Mouse (Mus musculus) MEL (cell line): ENCODE data around the gene Opcml. TPM values are rescaled to one million over a fixed set of nuclear protein-coding genes. Genes with fewer than 3 reads are reported as not detected.

Experiments
- DNase-seq: peaks from one replicate; pipeline ENCODE4 v3.0.0; 2011; ENCODE audit warnings: low read depth, low spot score
- H3K27ac ChIP-seq: 2 replicates; pipeline ENCODE4 v1.5.1; 2012; ENCODE audit warnings: low read depth, mild to moderate bottlenecking, control low read depth, low read length, moderate library complexity; ENCODE audit not compliant: control insufficient read depth
- H3K27me3 ChIP-seq, 2 experiments: fragments of 150-350 bp in 1 of 2; sonication (generic) in 1 of 2; 2 replicates each; pipeline ENCODE4 v1.6.1; 2012; ENCODE audit warnings: low read length in 2 of 2, mild to moderate bottlenecking in 2 of 2, improper control_type of control experiment in 1 of 2, moderate library complexity in 1 of 2; ENCODE audit not compliant: insufficient read depth in 2 of 2, control insufficient read depth in 1 of 2
- H3K36me3 ChIP-seq, 2 experiments: 2 replicates each; pipeline ENCODE4 v1.6.1; 2012 to 2014; ENCODE audit warnings: low read length in 2 of 2, improper control_type of control experiment in 1 of 2, inconsistent platforms in 1 of 2, mild to moderate bottlenecking in 1 of 2; ENCODE audit not compliant: insufficient read depth in 2 of 2, control insufficient read depth in 1 of 2
- H3K4me1 ChIP-seq, 2 experiments: fragments of 150-350 bp in 1 of 2; sonication (generic) in 1 of 2; 2 replicates each; pipeline ENCODE4 v1.6.1; 2012; ENCODE audit warnings: low read length in 2 of 2, improper control_type of control experiment in 1 of 2, mild to moderate bottlenecking in 1 of 2; ENCODE audit not compliant: insufficient read depth in 2 of 2, control insufficient read depth in 1 of 2
- H3K4me3 ChIP-seq, 2 experiments: fragments of 150-350 bp in 1 of 2; sonication (generic) in 1 of 2; 2 replicates each; pipeline ENCODE4 v1.5.1; 2012; ENCODE audit warnings: low read depth in 2 of 2, low read length in 2 of 2, mild to moderate bottlenecking in 2 of 2, moderate library complexity in 2 of 2, control low read depth in 1 of 2, improper control_type of control experiment in 1 of 2; ENCODE audit not compliant: control insufficient read depth in 1 of 2, insufficient read depth in 1 of 2
- H3K79me2 ChIP-seq: 2 replicates; pipeline ENCODE4 v1.6.1; 2012; ENCODE audit warnings: mild to moderate bottlenecking, low read length, moderate library complexity; ENCODE audit not compliant: control insufficient read depth, poor library complexity, insufficient read depth
- H3K9ac ChIP-seq: 2 replicates; pipeline ENCODE4 v1.6.1; 2012; ENCODE audit warnings: low read depth, mild to moderate bottlenecking, control low read depth, low read length, moderate library complexity; ENCODE audit not compliant: control insufficient read depth, poor library complexity, severe bottlenecking
- H3K9me3 ChIP-seq: fragments of 150-350 bp; sonication (generic); replicated peaks from 2 replicates; pipeline ENCODE4 v1.6.1; 2012; ENCODE audit warnings: mild to moderate bottlenecking, low read length, improper control_type of control experiment, moderate library complexity; ENCODE audit not compliant: insufficient read depth
- E2F4 ChIP-seq: IDR thresholded peaks from 2 replicates; pipeline ENCODE4 v1.6.1; 2011; ENCODE audit warnings: low read depth, low read length, improper control_type of control experiment, borderline replicate concordance
- ETS1 ChIP-seq: IDR thresholded peaks from 2 replicates; pipeline ENCODE4 v1.6.1; 2012; ENCODE audit warnings: low read depth, mild to moderate bottlenecking, inconsistent platforms, low read length, improper control_type of control experiment, moderate library complexity
- MAX ChIP-seq: IDR thresholded peaks from 2 replicates; pipeline ENCODE4 v1.6.1; 2011; ENCODE audit warnings: low read length, improper control_type of control experiment
- MEF2A ChIP-seq: IDR thresholded peaks from 2 replicates; pipeline ENCODE4 v1.6.1; 2014; ENCODE audit warnings: low read depth, mild to moderate bottlenecking, inconsistent platforms, low read length, improper control_type of control experiment; ENCODE audit not compliant: poor library complexity, insufficient replicate concordance, severe bottlenecking; ENCODE audit errors: extremely low read depth
- MYB ChIP-seq: IDR thresholded peaks from 2 replicates; pipeline ENCODE4 v1.6.1; 2011; ENCODE audit warnings: mild to moderate bottlenecking, low read depth, low read length, improper control_type of control experiment
- NRF1 ChIP-seq: IDR thresholded peaks from 2 replicates; pipeline ENCODE4 v1.6.1; 2014; ENCODE audit warnings: low read depth, mild to moderate bottlenecking, inconsistent platforms, low read length, improper control_type of control experiment, moderate library complexity; ENCODE audit not compliant: poor library complexity, insufficient read depth, severe bottlenecking
- POLR2A ChIP-seq, 2 experiments: IDR thresholded peaks; 2 replicates each; pipeline ENCODE4 v1.6.1; 2011 to 2012; ENCODE audit warnings: low read length in 2 of 2, mild to moderate bottlenecking in 2 of 2, control low read depth in 1 of 2, improper control_type of control experiment in 1 of 2, low read depth in 1 of 2, moderate library complexity in 1 of 2; ENCODE audit not compliant: control insufficient read depth in 1 of 2, insufficient read depth in 1 of 2, poor library complexity in 1 of 2
- POLR2AphosphoS5 ChIP-seq: IDR thresholded peaks from 2 replicates; pipeline ENCODE4 v1.6.1; 2012; ENCODE audit warnings: low read depth, borderline replicate concordance, mild to moderate bottlenecking, inconsistent platforms, low read length, moderate library complexity, mixed read lengths
- SIN3A ChIP-seq: IDR thresholded peaks from 2 replicates; pipeline ENCODE4 v1.6.1; 2012; ENCODE audit warnings: low read length, improper control_type of control experiment, inconsistent platforms
- TAL1 ChIP-seq: IDR thresholded peaks from 2 replicates; pipeline ENCODE4 v1.6.1; 2012; ENCODE audit warnings: mild to moderate bottlenecking, inconsistent platforms, low read length, moderate library complexity, mixed read lengths
- UBTF ChIP-seq: IDR thresholded peaks from 2 replicates; pipeline ENCODE4 v1.6.1; 2012; ENCODE audit warnings: low read depth, mild to moderate bottlenecking, inconsistent platforms, low read length, improper control_type of control experiment, moderate library complexity, borderline replicate concordance; ENCODE audit not compliant: insufficient read depth
- USF2 ChIP-seq, 2 experiments: IDR thresholded peaks; 2 replicates each; pipeline ENCODE4 v1.6.1; 2011 to 2012; ENCODE audit warnings: improper control_type of control experiment in 2 of 2, low read length in 2 of 2, borderline replicate concordance in 1 of 2, inconsistent platforms in 1 of 2, low read depth in 1 of 2, mild to moderate bottlenecking in 1 of 2; ENCODE audit not compliant: insufficient read depth in 1 of 2
- ZC3H11A ChIP-seq: IDR thresholded peaks from 2 replicates; pipeline ENCODE4 v1.6.1; 2012; ENCODE audit warnings: low read depth, mild to moderate bottlenecking, inconsistent platforms, low read length, improper control_type of control experiment
- ZKSCAN1 ChIP-seq: IDR thresholded peaks from 2 replicates; pipeline ENCODE4 v1.6.1; 2012; ENCODE audit warnings: low read depth, mild to moderate bottlenecking, inconsistent platforms, low read length, improper control_type of control experiment, moderate library complexity
- ZMIZ1 ChIP-seq: IDR thresholded peaks from 2 replicates; pipeline ENCODE4 v1.6.1; 2012; ENCODE audit warnings: low read depth, mild to moderate bottlenecking, inconsistent platforms, low read length, improper control_type of control experiment, moderate library complexity
- polyA plus RNA-seq, 2 experiments: library from polyadenylated mRNA; stranded (reverse) in 1 of 2; unstranded in 1 of 2; fragments of >175 nt in 1 of 2; fragments of >200 nt in 1 of 2; gene quantifications; 2 replicates each; pipeline versions ENCODE4 v1.2.1 to v1.2.4; 2012; ENCODE audit warnings: low replicate concordance in 2 of 2, low read depth in 1 of 2; ENCODE audit not compliant: insufficient read length in 2 of 2, insufficient read depth in 1 of 2, missing spikeins in 1 of 2
- total RNA-seq: library from RNA; depleted of rRNA; stranded (reverse); fragments of 300-350 nt; gene quantifications from 2 replicates; pipeline ENCODE4 v1.2.3, GENCODE M21; 2012

The Opcml gene
- total and polyA plus RNA-seq, 3 experiments = not detected

- H3K36me3 ChIP-seq = no peaks in the 10 kb centered on the region
- no peaks in the 10 kb centered on the region for H3K4me1 ChIP-seq
- H3K27ac ChIP-seq = no peak overlapping the region
- H3K9ac ChIP-seq = no peak overlapping the region
- no peaks in the 10 kb centered on the region for H3K27me3 ChIP-seq
- no peaks in the 10 kb centered on the region for H3K9me3 ChIP-seq
- H3K4me3 ChIP-seq = no peak overlapping the region
- no peaks in the 10 kb centered on the region for H3K79me2 ChIP-seq
- TF ChIP-seq USF2 (IDR thresholded peaks at IDR 0.05; ENCODE audit: borderline replicate concordance in 1 of 2, insufficient read depth in 1 of 2, low read depth in 1 of 2, low read length in 2 of 2) = no peak
- no peak for TF ChIP-seq ZKSCAN1
- TF ChIP-seq POLR2A (IDR thresholded peaks at IDR 0.05; ENCODE audit: control insufficient read depth in 1 of 2, insufficient read depth in 1 of 2, low read depth in 1 of 2, low read length in 2 of 2, poor library complexity in 1 of 2) = no peak
- no peak for TF ChIP-seq E2F4
- TF ChIP-seq MEF2A = no peak
- TF ChIP-seq MAX = no peak
- no peak for DNase-seq
Measured at GRCm38 (mm10) chr9:28662882-28663281, 872.3 kb downstream of the Opcml start.

- H3K36me3 ChIP-seq = no peaks in the 10 kb centered on the region
- no peak overlapping the region for H3K4me3 ChIP-seq
- H3K9me3 ChIP-seq = no peaks in the 10 kb centered on the region
- no peaks in the 10 kb centered on the region for H3K4me1 ChIP-seq
- TF ChIP-seq ZC3H11A (no peak), TAL1 (no peak), POLR2AphosphoS5 (no peak), ZMIZ1 (no peak), MYB (no peak), NRF1 (no peak), SIN3A (no peak), UBTF (no peak), ETS1 (no peak), MEF2A (no peak)
- no peak for DNase-seq
- no peak overlapping the region for H3K9ac ChIP-seq
- no peak overlapping the region for H3K27ac ChIP-seq
- no peaks in the 10 kb centered on the region for H3K27me3 ChIP-seq
- H3K79me2 ChIP-seq = no peaks in the 10 kb centered on the region
Measured at GRCm38 (mm10) chr9:28680309-28680708, 889.7 kb downstream of the Opcml start.
